Mouse (Mus musculus): ENCODE results near the gene Ablim1.

Ablim1 gene

GRCm38 (mm10) chr19:57181317-57181716, 133.4 kb downstream of the Ablim1 start:
- DNase-seq: peak; percentile 71

DNA sequence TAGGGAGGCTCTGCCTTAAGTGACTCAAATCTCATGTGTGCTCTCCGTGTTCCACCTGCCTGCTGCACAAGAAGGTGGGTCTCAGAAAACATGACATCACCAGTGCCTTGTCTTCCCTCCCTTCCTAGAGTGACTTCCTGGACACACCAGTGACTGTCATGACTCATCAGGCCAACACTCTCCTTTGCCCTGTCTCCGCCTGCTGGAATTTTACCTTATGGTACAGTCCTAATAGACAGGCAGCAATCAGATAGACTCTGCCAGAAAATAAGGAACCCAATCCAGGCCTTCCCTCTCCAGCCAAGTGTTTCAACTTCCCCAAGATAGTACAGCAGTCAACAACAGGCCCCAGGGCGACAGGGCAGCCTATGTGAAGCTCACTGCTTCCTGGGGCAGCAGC, 133.8 kb downstream of the Ablim1 start:
- no peak for DNase-seq

- DNase-seq: no peak
These were observed 134.4 kb downstream of the Ablim1 start for GRCm38 (mm10) chr19:57180333-57180732.

DNA sequence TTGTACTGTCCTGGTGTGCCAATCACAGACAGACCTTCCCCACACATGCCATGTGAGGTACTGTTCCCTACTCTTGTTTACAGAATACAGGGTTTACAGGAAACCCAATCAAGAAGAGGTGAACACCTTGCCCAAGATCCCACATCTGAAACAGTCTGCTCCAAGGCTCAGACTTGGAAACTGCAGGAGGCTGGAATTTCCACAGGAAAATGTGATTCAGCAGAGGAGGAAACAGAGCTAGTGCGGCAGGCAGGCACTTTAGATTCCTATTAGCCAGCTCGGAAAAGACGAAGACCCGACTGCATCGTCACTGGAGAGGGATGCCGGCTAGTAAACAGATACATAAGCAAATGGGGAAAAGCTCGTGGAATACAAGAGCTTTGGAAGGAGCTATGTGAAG, 135.4 kb downstream of the Ablim1 start:
- no peak for DNase-seq

DNA sequence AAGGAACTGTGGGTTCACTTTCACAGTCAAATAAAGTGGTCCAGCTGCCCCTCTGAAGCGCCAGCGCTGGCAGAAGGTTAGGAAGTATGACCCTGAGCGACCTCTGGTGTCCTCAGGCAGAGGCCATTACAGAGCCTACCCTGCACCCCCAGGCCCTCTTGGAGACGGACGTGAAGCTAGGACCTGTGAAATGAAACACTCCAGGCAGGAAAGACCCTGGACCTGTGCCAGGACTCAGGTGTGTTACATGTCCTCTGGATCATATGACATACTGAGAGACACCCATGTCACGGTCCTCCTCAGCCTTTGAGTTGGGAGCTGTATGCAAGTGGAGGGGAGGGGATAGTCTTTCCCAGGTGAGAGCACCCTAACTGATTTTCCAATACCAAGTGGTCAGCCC, 137.4 kb downstream of the Ablim1 start:
- DNase-seq: peak; percentile 46

DNA sequence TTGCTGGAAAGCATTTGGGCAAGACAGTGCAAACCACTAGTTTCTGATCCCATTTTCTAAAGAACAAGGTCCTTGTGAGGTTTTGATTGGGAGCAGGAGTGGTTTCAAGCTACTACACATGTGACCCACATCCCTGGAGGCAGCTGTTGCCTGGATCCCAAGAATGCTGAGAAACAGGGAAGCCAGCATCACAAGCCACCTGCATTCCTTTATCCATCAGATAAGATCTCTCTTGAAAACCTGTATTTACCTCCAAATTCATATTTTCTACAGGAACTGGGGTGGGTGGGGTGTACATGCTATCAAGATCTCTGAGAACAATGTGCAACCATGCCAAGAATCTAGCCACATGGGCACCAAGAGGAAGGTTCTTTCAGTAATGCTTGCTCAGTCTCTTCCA, 139.6 kb downstream of the Ablim1 start:
- DNase-seq: no peak

DNA sequence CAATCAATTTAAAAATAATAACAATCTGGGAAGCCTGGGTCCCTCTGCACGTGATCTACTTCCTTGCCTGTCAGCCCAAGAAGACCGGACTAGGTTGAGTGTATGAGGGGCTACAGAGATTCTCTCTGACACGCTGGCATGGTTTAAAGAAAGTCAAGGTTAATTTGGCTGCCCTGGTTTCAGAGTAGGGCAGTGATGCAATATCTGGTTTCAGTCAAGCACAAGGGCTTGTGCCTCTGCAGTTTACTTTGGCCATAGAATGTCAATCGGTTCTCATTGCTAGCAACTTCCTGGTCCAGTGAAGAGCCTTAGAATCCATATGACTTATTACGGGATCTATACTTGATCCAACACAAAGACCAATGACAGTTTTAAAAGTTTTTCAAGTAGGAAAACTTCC, 140.2 kb downstream of the Ablim1 start:
- no peak for DNase-seq

DNA sequence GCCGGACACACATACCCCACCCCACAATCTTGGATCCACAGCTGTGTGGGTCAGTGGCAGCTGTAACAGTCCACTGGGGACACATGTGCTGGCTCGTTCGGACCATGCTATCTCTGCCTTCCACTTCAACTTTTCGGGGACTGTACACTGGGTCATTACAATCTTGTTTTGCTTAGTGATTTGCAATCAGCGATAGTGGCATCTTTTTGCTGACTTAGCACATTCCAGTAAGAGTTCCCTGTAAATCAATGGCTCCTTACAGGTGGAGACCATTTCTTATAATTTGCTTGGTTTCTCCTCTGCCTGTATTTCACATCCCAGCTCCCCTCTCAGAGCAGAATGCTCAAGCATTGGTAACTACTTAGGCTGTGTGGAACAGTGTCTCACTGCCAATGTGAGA, 140.7 kb downstream of the Ablim1 start:
- DNase-seq: no peak

DNA sequence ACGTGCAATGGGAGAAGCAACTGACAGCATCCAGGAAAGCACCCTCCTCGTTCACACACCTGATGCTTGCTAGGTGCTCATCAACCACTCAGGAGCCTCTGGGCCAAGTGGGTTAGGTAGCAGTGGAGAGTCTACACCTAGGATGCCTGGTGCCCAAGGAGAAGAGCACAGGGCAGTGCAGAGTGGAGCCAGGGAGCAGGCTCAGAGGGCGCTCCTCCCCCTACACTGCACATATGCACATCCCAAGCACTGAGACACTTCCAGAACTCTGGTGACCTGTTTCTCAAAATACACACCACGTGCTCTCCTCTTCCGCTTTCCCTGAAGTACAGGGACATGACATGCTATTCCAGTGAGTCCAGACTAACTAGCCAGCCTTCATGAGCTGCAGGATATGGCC, 142.4 kb downstream of the Ablim1 start:
- DNase-seq: no peak

DNA sequence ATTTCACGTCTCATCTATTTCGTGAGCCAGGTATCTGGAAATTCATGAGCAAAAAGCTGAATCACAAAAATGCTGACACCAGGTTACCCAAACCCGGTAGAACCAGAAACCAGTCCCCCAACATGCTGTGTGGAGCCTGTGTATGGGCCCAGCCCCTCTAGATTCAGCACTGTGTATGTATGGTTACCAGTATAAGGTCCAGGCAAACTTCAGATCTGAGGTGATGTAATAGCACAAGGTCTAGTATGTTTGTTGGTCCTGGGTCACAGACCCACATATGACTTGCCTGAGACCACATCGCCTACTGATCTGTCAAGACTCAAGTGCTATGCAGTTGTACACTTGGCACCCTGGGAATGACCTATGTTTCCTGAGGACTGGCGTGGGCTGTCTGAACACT, 143.8 kb downstream of the Ablim1 start:
- no peak for DNase-seq

DNA sequence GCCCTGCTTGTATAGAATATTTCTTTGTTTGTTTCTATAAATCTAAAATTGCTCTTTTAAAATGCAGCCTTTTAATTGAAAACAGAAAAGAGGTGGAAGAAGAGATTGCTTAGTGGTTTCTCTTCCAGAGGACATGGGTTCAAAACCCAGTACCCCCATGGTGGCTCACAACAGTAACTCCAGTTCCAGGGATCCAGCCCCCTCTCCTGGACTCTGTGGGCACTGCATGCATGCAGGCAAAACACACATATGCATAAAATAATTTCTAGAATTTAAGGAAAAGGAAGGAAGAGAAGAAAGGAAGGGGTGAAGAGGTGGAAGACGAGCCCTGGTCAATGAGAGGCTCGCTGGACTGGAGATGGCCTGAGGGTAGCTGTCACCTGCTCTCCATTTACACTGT, 145.2 kb downstream of the Ablim1 start:
- DNase-seq: no peak

DNA sequence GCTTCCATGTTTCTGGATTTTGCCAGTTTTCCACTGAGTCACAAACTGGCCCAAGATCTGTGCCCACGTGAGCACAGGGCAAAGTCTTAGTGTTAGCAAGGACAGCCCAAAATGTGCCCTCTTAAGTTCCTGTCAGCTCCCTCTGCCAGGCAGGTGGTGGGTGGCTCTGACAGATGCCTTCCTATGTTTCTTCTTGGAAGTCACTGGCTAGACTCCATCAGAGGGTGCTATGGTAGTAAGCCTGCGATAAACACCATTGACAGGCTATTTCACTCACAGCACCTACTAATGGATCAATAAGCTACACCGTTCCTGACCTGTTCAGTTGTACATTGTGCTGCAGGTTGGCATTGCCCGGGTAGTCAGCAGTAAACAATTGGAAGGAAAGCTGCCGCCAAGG, 147.0 kb downstream of the Ablim1 start:
- DNase-seq: no peak

DNA sequence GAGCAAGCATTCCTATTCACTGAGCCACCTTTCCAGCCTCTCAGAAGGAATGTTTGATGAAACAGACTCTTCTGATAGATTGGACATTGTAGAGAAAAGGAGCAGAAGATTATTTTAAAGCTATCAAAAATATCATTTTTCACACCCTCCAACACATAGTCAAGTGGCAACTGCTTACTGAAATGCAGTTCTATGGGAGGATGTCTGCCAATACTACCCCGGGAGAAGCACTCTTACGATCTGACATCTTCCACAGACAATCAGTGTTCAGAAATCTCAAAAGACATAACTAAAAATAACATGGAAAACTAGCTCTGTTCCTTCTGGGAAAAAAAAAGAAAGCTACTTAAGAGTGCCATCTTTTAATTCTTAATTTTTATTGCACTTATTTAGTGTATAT, 149.8 kb downstream of the Ablim1 start:
- DNase-seq: no peak

- DNase-seq: no peak
These were observed 151.4 kb downstream of the Ablim1 start for GRCm38 (mm10) chr19:57163315-57163714.

- peak; percentile 72 for DNase-seq
These were observed 152.6 kb downstream of the Ablim1 start for GRCm38 (mm10) chr19:57161978-57162727.

- peak; percentile 70 for DNase-seq
These were observed 153.6 kb downstream of the Ablim1 start for GRCm38 (mm10) chr19:57161010-57161660.

- DNase-seq: no peak
These were observed 156.9 kb downstream of the Ablim1 start for GRCm38 (mm10) chr19:57157731-57158343.

DNA sequence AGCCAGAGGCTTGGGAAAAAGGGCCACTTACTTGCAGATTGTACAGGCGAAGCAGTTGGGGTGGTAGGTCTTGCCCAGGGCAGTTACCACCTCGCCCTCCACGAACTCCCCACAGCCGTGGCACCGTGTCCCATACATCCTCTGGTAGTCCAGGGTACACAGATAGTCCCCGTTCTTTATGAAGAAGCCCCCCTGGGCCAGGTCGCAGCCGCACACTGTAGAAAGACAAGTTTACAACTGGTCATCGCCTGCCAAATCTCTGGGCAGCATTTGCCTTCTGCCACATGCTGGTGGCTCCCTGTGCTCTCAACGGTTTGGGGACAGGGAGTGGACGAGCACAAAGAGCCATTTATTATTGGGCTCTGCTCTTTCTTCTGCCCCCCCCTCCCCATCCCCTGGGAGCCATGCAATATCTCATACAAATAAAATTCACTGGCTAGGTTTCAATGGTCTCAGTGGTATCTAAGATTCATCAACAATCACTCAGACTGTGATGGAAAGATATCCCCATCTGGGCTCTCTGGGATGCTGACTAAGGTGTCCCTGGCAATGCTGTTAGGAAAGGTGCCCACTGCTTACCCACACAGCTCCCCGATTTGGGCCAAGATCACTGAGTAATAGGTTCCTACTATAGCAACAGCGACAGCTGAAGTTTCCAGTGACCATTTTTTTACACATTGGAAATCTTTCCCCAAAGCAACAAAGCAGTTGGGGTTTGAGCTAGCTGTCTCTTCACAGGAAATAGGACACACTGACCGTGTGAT, 159.4 kb downstream of the Ablim1 start:
- no peak for DNase-seq

DNA sequence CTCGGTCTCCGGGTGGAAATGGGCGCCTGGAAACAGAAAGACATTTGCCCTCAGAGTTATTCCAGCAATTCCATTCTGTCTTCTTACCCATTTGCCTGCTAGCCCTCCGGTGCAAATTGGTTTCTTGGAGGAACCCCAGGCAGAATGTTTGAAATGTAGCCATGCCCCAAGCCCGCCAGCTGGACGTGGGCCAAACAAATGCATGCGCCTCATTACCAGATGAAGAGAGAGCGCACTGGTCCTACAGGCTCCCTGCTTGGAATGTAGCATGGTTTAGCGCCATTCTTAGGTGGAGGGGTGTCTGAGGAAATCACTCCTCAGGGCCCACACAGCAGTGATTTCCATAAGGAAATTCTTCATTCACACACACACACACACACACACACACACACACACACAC, 162.4 kb downstream of the Ablim1 start:
- DNase-seq: peak; percentile 93

- no peak for DNase-seq
These were observed 163.2 kb downstream of the Ablim1 start for GRCm38 (mm10) chr19:57151504-57151903.

GRCm38 (mm10) chr19:57150275-57150674, 164.4 kb downstream of the Ablim1 start:
- no peak for DNase-seq

GRCm38 (mm10) chr19:57147746-57148145, 167.0 kb downstream of the Ablim1 start:
- no peak for DNase-seq

DNA sequence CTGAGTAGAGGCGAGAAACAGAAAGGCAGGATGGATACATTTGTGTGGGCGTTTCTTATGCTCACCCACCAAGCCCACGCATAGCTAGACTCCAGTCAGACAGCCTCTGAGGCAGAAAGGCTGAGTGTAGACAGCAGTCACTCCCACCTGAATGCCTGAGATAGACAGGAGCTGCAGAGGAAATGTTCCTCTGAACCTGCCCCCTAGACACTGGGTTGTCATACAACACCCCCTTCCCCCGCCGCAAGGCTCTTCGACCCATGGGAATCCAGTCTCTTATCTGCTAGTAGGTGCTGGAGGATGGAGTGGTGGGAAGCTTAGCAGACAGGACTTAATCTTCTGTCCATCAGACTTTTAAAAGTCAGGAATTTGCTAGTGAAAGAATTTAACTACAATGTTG, 167.8 kb downstream of the Ablim1 start:
- DNase-seq: no peak

- DNase-seq: no peak
These were observed 171.1 kb downstream of the Ablim1 start for GRCm38 (mm10) chr19:57143646-57144045.

All from cerebellum, adult 11-12 months (tissue).